Mouse (Mus musculus) erythroblast, adult 5-6 weeks (primary cell): ENCODE results near the gene Ddx27. TPM values are rescaled to one million over a fixed set of nuclear protein-coding genes. Genes with fewer than 3 reads are reported as not detected.

Experiments
- ATAC-seq: replicated peaks from 2 replicates; pipeline ENCODE4 v1.8.0; 2016; ENCODE audit warnings: moderate number of reproducible peaks, mild to moderate bottlenecking, moderate TSS enrichment, inconsistent platforms; ENCODE audit not compliant: poor library complexity, low FRiP score, severe bottlenecking
- total RNA-seq, 2 experiments: library from RNA; stranded (forward) in 1 of 2; stranded (reverse) in 1 of 2; fragments of 150-400 nt in 1 of 2; fragments of 200-764, 138-1000 nt in 1 of 2; gene quantifications; 2 replicates each; pipeline versions ENCODE4 v1.2.3 to v1.2.4; 2015 to 2017; ENCODE audit warnings: low replicate concordance in 2 of 2

Gene Ddx27
- total RNA-seq, 2 experiments from 2014 or later: 21.5 to 21.6 TPM

DNA sequence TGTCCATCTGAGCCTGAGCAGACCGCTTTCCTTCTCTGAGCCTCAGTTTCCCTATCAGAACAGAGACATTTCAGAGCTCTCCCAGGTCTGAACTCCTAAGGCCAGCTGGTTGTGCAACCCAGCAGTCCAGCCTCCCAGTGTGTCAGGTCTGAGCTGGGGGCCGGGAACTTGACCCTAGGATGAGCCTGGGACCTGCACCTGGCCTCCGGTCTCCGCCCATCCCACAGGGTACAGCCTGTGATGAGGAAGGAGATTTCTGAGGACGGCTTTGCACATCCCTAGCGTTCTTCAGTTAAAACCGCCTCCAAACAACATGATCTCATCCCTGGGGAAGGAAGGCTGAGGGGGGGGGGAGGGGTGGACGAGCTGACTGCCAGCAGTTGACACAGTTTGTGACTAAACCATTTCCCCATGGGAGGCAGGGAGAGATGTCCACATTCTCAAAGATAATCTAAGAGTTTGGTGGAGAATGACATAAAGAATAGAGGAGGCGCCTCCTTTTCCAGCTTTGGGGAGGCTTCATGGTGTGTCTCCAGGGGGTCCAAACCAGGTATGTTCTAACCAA is 64.0 kb downstream of the Ddx27 start:
- ATAC-seq: no peak

DNA sequence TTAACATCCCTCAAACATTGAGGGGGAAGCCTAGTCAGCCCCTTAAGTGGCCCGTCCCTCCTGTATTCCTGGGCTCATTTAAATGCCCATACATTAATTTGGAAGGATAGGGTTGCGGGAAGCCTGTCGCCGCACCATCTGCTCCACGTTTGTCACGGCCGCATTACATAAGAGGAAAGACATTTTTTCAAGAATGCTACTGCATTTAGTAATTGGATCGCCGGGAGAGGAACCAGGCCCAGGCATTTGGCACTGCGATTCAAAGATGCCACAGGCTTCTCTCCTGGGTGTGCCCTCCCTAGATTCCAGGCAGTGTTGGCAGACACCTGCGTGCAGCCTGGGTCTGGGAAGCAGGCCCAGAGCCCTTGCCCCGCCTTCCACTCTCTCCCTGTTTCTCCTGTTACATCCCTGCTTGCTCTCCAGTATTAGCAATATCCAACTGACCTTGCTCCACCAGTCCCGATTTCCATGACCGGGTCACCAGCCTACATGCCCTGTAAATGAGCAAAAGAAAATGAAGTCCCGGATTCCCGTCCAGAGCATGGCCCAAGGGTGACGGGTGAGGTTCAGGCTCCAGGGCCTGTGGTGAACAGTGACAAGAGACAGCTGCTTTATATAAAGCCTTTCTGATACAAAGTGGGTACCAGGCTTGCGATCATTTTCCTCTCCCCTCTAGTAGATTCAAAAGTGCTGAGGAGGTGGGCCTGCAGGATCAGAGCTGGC is 64.7 kb downstream of the Ddx27 start:
- ATAC-seq: no peak

DNA sequence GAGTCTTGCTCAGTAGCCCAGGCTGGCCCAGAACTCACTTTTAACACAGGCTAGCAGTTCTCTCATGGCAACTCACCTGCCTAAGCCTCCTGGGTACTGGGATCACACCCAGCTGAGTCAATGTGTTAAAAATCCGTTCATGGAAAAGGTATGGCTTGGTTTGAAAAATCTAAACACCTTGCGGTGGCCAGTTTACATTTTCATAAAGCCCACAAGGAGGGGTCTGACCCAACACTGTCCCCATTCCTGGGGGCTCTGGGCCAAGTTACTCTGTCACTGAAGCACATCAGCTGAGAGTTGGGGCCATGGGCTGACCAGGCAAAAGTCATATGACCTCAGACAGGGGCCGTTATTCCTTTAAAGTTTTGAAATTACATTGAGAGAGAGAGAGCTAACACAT is 65.4 kb downstream of the Ddx27 start:
- no peak for ATAC-seq

DNA sequence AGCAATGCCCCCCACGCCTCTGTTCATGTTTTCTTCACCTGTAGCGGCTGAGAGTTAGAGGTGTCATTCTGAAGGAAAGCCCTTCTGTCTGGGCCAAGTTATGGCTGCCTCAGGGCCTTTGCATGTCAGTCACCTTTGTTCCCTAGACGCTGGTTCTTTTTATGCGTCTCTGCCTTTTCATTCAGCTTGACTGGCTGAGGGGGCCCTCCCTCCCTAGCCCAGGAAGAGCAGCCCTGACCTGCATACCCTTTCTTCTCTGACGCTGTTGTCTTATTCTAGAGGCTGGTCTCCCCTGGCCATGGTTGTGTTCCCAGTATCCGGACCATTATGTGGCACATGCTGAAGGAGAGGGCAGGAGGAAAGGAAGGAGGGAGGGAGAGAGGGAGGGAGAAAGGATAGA is 66.1 kb downstream of the Ddx27 start:
- ATAC-seq: no peak

DNA sequence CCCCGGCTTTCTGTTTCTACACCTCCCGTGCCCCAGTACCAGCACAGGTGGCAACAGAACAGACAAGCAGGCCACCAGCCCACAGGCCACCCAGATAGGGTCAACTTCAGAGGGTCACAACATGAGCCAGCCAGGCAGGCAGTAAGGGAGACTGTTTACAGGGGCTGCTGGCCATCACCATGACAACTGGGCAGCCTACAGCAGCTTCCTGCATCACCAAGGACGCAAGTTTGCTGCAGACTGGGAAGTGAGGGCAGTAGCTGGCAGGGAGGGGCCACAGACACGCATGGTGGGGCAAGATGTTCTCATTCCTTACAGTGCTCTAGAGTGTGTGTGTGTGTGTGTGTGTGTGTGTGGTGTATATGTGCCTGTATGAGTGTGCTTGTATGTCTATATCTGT is 66.6 kb downstream of the Ddx27 start:
- no peak for ATAC-seq

Other genes starting within 250 kb of the Ddx27 start
- 0.38 and 1.0 TPM in 2 replicates for gene Trp53rkb, start 222.7 kb upstream of the Ddx27 start, total RNA-seq (2015; ENCODE audit: low replicate concordance)
- gene Trp53rkb, start 222.7 kb upstream of the Ddx27 start, total RNA-seq (2017; ENCODE audit: low replicate concordance): not detected in 2 replicates
- gene Arfgef2, start 209.6 kb upstream of the Ddx27 start, total RNA-seq (2015; ENCODE audit: low replicate concordance): 6.9 and 9.4 TPM in 2 replicates
- gene Arfgef2, start 209.6 kb upstream of the Ddx27 start, total RNA-seq (2017; ENCODE audit: low replicate concordance): 5.6 and 7.1 TPM in 2 replicates
- gene Cse1l, start 109.2 kb upstream of the Ddx27 start, total RNA-seq (2015; ENCODE audit: low replicate concordance): 45.6 and 53.0 TPM in 2 replicates
- 34.1 and 51.6 TPM in 2 replicates for gene Cse1l, start 109.2 kb upstream of the Ddx27 start, total RNA-seq (2017; ENCODE audit: low replicate concordance)
- gene Stau1, start 18.9 kb upstream of the Ddx27 start, total RNA-seq (2015; ENCODE audit: low replicate concordance): 13.6 and 24.0 TPM in 2 replicates
- 29.5 and 46.3 TPM in 2 replicates for gene Stau1, start 18.9 kb upstream of the Ddx27 start, total RNA-seq (2017; ENCODE audit: low replicate concordance)
- gene Znfx1, start 47.8 kb downstream of the Ddx27 start, total RNA-seq (2015; ENCODE audit: low replicate concordance): 28.6 and 31.9 TPM in 2 replicates
- 40.6 and 42.5 TPM in 2 replicates for gene Znfx1, start 47.8 kb downstream of the Ddx27 start, total RNA-seq (2017; ENCODE audit: low replicate concordance)
- gene Kcnb1, start 175.0 kb downstream of the Ddx27 start, total RNA-seq (2015; ENCODE audit: low replicate concordance): not detected in 2 replicates
- not detected in 2 replicates for gene Kcnb1, start 175.0 kb downstream of the Ddx27 start, total RNA-seq (2017; ENCODE audit: low replicate concordance)
- gene Ptgis, start 225.4 kb downstream of the Ddx27 start, total RNA-seq (2015; ENCODE audit: low replicate concordance): not detected in 2 replicates
- not detected in 2 replicates for gene Ptgis, start 225.4 kb downstream of the Ddx27 start, total RNA-seq (2017; ENCODE audit: low replicate concordance)